ENCODE assay signal across 11 mouse cellular contexts in genomic region chr10:79808728-79809127, GRCm38 (mm10). TPM values are rescaled to one million over a fixed set of nuclear protein-coding genes. Genes with fewer than 3 reads are reported as not detected.
A peak's percentile ranks its signal among the peaks of the same experiment; 100 is the strongest.
DNase-seq lines count a peak whose midpoint lies in the region; ATAC-seq lines count a peak whose summit lies in the region.
"Had no signal": no experiment of that assay in that cellular context is flagged by ENCODE, and none has a peak within 500 bp of the region (broad histone marks: within the 10 kb centered on the region; RNA-seq: fewer than 3 reads in every experiment).

No protein-coding gene starts in this region.

- H3K27ac ChIP-seq in embryonic facial prominence, embryonic 12.5 days, result peak overlapping the region; percentile 55
- H3K27ac ChIP-seq in embryonic facial prominence, embryonic 10.5 days (replicated peaks), result no peak overlapping the region
- H3K27ac ChIP-seq in neural tube, embryonic 13.5 days (replicated peaks), result peak overlapping the region; percentile 86; the same call in 1 of the 2 replicates
- no peak overlapping the region for H3K27ac ChIP-seq in neural tube, embryonic 15.5 days (replicated peaks)
- H3K27ac ChIP-seq: liver, embryonic 15.5 days had no signal

- no peak overlapping the region for H3K4me2 ChIP-seq in embryonic facial prominence, embryonic 12.5 days (replicated peaks)
- H3K4me2 ChIP-seq in neural tube, embryonic 13.5 days, result no peak overlapping the region
- no peak overlapping the region for H3K4me2 ChIP-seq in neural tube, embryonic 15.5 days
- H3K4me2 ChIP-seq: liver, embryonic 15.5 days had no signal

- WGBS in embryonic facial prominence, embryonic 12.5 days, result 88% methylated on average over 11 of the region's 11 CpGs
- WGBS in embryonic facial prominence, embryonic 10.5 days, result 89% methylated on average over 11 of the region's 11 CpGs
- WGBS in neural tube, embryonic 13.5 days, result 88% methylated on average over 11 of the region's 11 CpGs
- 82% methylated on average over 11 of the region's 11 CpGs for WGBS in neural tube, embryonic 15.5 days

- peaks cover 17% of the 10 kb centered on the region for H3K4me1 ChIP-seq in embryonic facial prominence, embryonic 12.5 days
- H3K4me1 ChIP-seq in embryonic facial prominence, embryonic 10.5 days, result peaks cover 52% of the 10 kb centered on the region
- H3K4me1 ChIP-seq in neural tube, embryonic 13.5 days (replicated peaks), result peaks cover 49% of the 10 kb centered on the region
- peaks cover 38% of the 10 kb centered on the region for H3K4me1 ChIP-seq in neural tube, embryonic 15.5 days

- no peak for ATAC-seq in embryonic facial prominence, embryonic 12.5 days (ENCODE audit: insufficient number of reproducible peaks, insufficient read depth, low FRiP score, low TSS enrichment)
- ATAC-seq in neural tube, embryonic 13.5 days (ENCODE audit: low read depth), result no peak
- no peak for ATAC-seq in neural tube, embryonic 15.5 days (ENCODE audit: low FRiP score)

- H3K9ac ChIP-seq in embryonic facial prominence, embryonic 12.5 days, result no peak overlapping the region
- no peak overlapping the region for H3K9ac ChIP-seq in neural tube, embryonic 13.5 days
- H3K9ac ChIP-seq in neural tube, embryonic 15.5 days (replicated peaks), result no peak overlapping the region
- H3K9ac ChIP-seq: liver, embryonic 15.5 days had no signal

- DNase-seq in embryonic facial prominence, embryonic 10.5 days (ENCODE audit: low spot score), result no peak
- peak; percentile 37 for DNase-seq in kidney, adult 9 months
- DNase-seq in kidney, adult 11 months, result no peak
- DNase-seq in adrenal gland, adult 8-10 months, result no peak
- DNase-seq in left cerebral cortex, postnatal 4 days, result no peak
- DNase-seq: cerebellum, postnatal 25 days; thymus, adult 18-20 months had no signal

- peaks cover 45% of the 10 kb centered on the region for H3K36me3 ChIP-seq in embryonic facial prominence, embryonic 12.5 days
- peaks cover 68% of the 10 kb centered on the region for H3K36me3 ChIP-seq in embryonic facial prominence, embryonic 10.5 days (replicated peaks)
- H3K36me3 ChIP-seq in neural tube, embryonic 13.5 days, result peaks cover 59% of the 10 kb centered on the region
- H3K36me3 ChIP-seq in neural tube, embryonic 15.5 days, result peaks cover 49% of the 10 kb centered on the region
- H3K36me3 ChIP-seq: liver, embryonic 15.5 days had no signal

- no peaks in the 10 kb centered on the region for H3K27me3 ChIP-seq in embryonic facial prominence, embryonic 12.5 days
- no peaks in the 10 kb centered on the region for H3K27me3 ChIP-seq in embryonic facial prominence, embryonic 10.5 days (replicated peaks; ENCODE audit: low read depth, poor library complexity, severe bottlenecking)
- H3K27me3 ChIP-seq in neural tube, embryonic 13.5 days, result no peaks in the 10 kb centered on the region
- no peaks in the 10 kb centered on the region for H3K27me3 ChIP-seq in neural tube, embryonic 15.5 days (replicated peaks)
- H3K27me3 ChIP-seq: liver, embryonic 15.5 days had no signal

- intact Hi-C loops in left cerebral cortex, postnatal 4 days (cut with DNase I), result no loop called here

- no peaks in the 10 kb centered on the region for H3K9me3 ChIP-seq in embryonic facial prominence, embryonic 12.5 days
- no peaks in the 10 kb centered on the region for H3K9me3 ChIP-seq in embryonic facial prominence, embryonic 10.5 days
- H3K9me3 ChIP-seq in neural tube, embryonic 13.5 days, result no peaks in the 10 kb centered on the region
- H3K9me3 ChIP-seq in neural tube, embryonic 15.5 days (replicated peaks), result no peaks in the 10 kb centered on the region
- H3K9me3 ChIP-seq: liver, embryonic 15.5 days had no signal

- H3K4me3 ChIP-seq in embryonic facial prominence, embryonic 12.5 days, result no peak overlapping the region
- no peak overlapping the region for H3K4me3 ChIP-seq in embryonic facial prominence, embryonic 10.5 days
- H3K4me3 ChIP-seq in neural tube, embryonic 13.5 days, result no peak overlapping the region
- no peak overlapping the region for H3K4me3 ChIP-seq in neural tube, embryonic 15.5 days (replicated peaks)
- H3K4me3 ChIP-seq: liver, embryonic 15.5 days had no signal

RNA-seq across cellular contexts. Expression of gene Misp, which starts 12.1 kb away (rescaled TPM):
- 2.0 and 3.1 TPM in 2 replicates for polyA plus RNA-seq in embryonic facial prominence, embryonic 12.5 days (2016; fragmentation: Nextera tagmentation; extraction: Ambion mirVana)
- 1.7 and 2.2 TPM in 2 replicates for polyA plus RNA-seq in embryonic facial prominence, embryonic 10.5 days (2016; fragmentation: Nextera tagmentation; extraction: Ambion mirVana)
- polyA plus RNA-seq in neural tube, embryonic 13.5 days (2015; fragmentation: Nextera tagmentation; extraction: Ambion mirVana), result 2.1 and 2.5 TPM in 2 replicates
- 0.33 and 11.5 TPM in 2 replicates for polyA plus RNA-seq in neural tube, embryonic 15.5 days (2015; fragmentation: Nextera tagmentation; extraction: Ambion mirVana)
- total RNA-seq in adrenal gland, adult 8-10 months (2022), result under 1 TPM; 0.64 to 0.95 (median 0.70) TPM
- total RNA-seq in left cerebral cortex, postnatal 4 days (2021), result under 1 TPM; 0.46 to 0.76 TPM

RNA-seq across cellular contexts. Expression of gene Palm, which starts 15.4 kb away (rescaled TPM):
- 132 and 142 TPM in 2 replicates for polyA plus RNA-seq in embryonic facial prominence, embryonic 12.5 days (2016; fragmentation: Nextera tagmentation; extraction: Ambion mirVana)
- 127 and 129 TPM in 2 replicates for polyA plus RNA-seq in embryonic facial prominence, embryonic 10.5 days (2016; fragmentation: Nextera tagmentation; extraction: Ambion mirVana)
- 214 and 231 TPM in 2 replicates for polyA plus RNA-seq in neural tube, embryonic 13.5 days (2015; fragmentation: Nextera tagmentation; extraction: Ambion mirVana)
- 227 and 256 TPM in 2 replicates for polyA plus RNA-seq in neural tube, embryonic 15.5 days (2015; fragmentation: Nextera tagmentation; extraction: Ambion mirVana)
- total RNA-seq in adrenal gland, adult 8-10 months (2022), result 100 to 1,000 TPM in 2 of 4 experiments, 10 to 100 TPM in 2; 72.7 to 123 (median 96.1) TPM
- 100 to 1,000 TPM; 404 to 409 TPM for total RNA-seq in left cerebral cortex, postnatal 4 days (2021)

RNA-seq across cellular contexts. Expression of gene Prss57, which starts 18.0 kb away (rescaled TPM):
- polyA plus RNA-seq in embryonic facial prominence, embryonic 12.5 days (2016; fragmentation: Nextera tagmentation; extraction: Ambion mirVana), result 0.06 TPM in 1 of 2 replicates, not detected in the other
- polyA plus RNA-seq in embryonic facial prominence, embryonic 10.5 days (2016; fragmentation: Nextera tagmentation; extraction: Ambion mirVana), result 0.05 TPM in 1 of 2 replicates, not detected in the other
- polyA plus RNA-seq in neural tube, embryonic 13.5 days (2015; fragmentation: Nextera tagmentation; extraction: Ambion mirVana), result 0.07 and 0.69 TPM in 2 replicates
- polyA plus RNA-seq in neural tube, embryonic 15.5 days (2015; fragmentation: Nextera tagmentation; extraction: Ambion mirVana), result 0.14 and 10.2 TPM in 2 replicates
- under 1 TPM in 2 of 4 experiments, not detected in 2; 0.13 to 0.38 TPM for total RNA-seq in adrenal gland, adult 8-10 months (2022)
- under 1 TPM in 1 of 2 experiments, not detected in 1; 0.52 TPM for total RNA-seq in left cerebral cortex, postnatal 4 days (2021)

RNA-seq across cellular contexts. Expression of gene Fstl3, which starts 31.7 kb away (rescaled TPM):
- polyA plus RNA-seq in embryonic facial prominence, embryonic 12.5 days (2016; fragmentation: Nextera tagmentation; extraction: Ambion mirVana), result 3.5 and 3.7 TPM in 2 replicates
- polyA plus RNA-seq in embryonic facial prominence, embryonic 10.5 days (2016; fragmentation: Nextera tagmentation; extraction: Ambion mirVana), result 1.9 and 2.2 TPM in 2 replicates
- polyA plus RNA-seq in neural tube, embryonic 13.5 days (2015; fragmentation: Nextera tagmentation; extraction: Ambion mirVana), result 1.9 and 2.8 TPM in 2 replicates
- 2.6 and 4.5 TPM in 2 replicates for polyA plus RNA-seq in neural tube, embryonic 15.5 days (2015; fragmentation: Nextera tagmentation; extraction: Ambion mirVana)
- 10 to 100 TPM in 2 of 4 experiments, 1 to 10 TPM in 2; 8.8 to 55.0 (median 26.2) TPM for total RNA-seq in adrenal gland, adult 8-10 months (2022)
- total RNA-seq in left cerebral cortex, postnatal 4 days (2021), result 1 to 10 TPM; 2.5 to 3.2 TPM

RNA-seq across cellular contexts. Expression of gene Rnf126, which starts 42.0 kb away (rescaled TPM):
- polyA plus RNA-seq in embryonic facial prominence, embryonic 12.5 days (2016; fragmentation: Nextera tagmentation; extraction: Ambion mirVana), result 109 and 111 TPM in 2 replicates
- polyA plus RNA-seq in embryonic facial prominence, embryonic 10.5 days (2016; fragmentation: Nextera tagmentation; extraction: Ambion mirVana), result 125 and 126 TPM in 2 replicates
- polyA plus RNA-seq in neural tube, embryonic 13.5 days (2015; fragmentation: Nextera tagmentation; extraction: Ambion mirVana), result 96.2 and 98.5 TPM in 2 replicates
- 108 and 110 TPM in 2 replicates for polyA plus RNA-seq in neural tube, embryonic 15.5 days (2015; fragmentation: Nextera tagmentation; extraction: Ambion mirVana)
- 10 to 100 TPM; 45.2 to 61.9 (median 50.8) TPM for total RNA-seq in adrenal gland, adult 8-10 months (2022)
- total RNA-seq in left cerebral cortex, postnatal 4 days (2021), result 10 to 100 TPM; 85.0 to 95.3 TPM

Comparison
In these comparisons a context has a peak if more than half of its experiments do, and no peak if none do; other contexts are left out.
1. H3K27ac ChIP-seq: peak in embryonic facial prominence, embryonic 12.5 days (single experiment) and neural tube, embryonic 13.5 days (single experiment); none in embryonic facial prominence, embryonic 10.5 days (single experiment) and neural tube, embryonic 15.5 days (single experiment).